Mouse (Mus musculus): ENCODE results near the gene Tbp.

DNA sequence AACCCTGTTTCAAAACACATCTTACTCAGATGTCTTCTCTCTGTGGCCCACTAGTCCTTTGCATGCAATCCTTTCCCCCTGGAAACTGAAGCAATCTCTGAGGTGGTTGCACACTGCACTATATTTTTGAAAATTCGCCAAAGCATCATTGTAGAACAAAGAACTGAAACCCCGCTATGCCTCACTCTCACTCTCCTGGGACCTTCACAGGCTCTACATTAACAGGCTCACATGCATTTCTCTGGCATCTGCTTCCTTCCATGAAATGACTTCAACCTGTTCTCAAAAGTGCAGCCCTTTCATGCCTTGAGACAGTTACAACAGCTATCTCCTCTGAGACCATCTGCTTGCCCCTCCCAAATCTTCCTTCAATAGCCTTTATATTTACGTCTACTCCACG, 46.8 kb downstream of the Tbp start:
- TF ChIP-seq CTCF (IDR thresholded peaks at IDR 0.05; ENCODE audit: insufficient read depth, low read length) = no peak
- TF ChIP-seq POLR2A (IDR thresholded peaks at IDR 0.05; ENCODE audit: borderline replicate concordance, extremely low read depth, low read depth, low read length) = no peak
